Mouse (Mus musculus): ENCODE results near the gene Dnpep. TPM values are rescaled to one million over a fixed set of nuclear protein-coding genes. Genes with fewer than 3 reads are reported as not detected.

Dnpep gene
- 26.7 and 71.9 TPM in 2 replicates for polyA plus RNA-seq (2012; ENCODE audit: low replicate concordance)

GRCm38 (mm10) chr1:75317241-75318201 is at the start of gene Dnpep:
Gene Dnpep (minus strand): TSS chr1:75317990.

DNA sequence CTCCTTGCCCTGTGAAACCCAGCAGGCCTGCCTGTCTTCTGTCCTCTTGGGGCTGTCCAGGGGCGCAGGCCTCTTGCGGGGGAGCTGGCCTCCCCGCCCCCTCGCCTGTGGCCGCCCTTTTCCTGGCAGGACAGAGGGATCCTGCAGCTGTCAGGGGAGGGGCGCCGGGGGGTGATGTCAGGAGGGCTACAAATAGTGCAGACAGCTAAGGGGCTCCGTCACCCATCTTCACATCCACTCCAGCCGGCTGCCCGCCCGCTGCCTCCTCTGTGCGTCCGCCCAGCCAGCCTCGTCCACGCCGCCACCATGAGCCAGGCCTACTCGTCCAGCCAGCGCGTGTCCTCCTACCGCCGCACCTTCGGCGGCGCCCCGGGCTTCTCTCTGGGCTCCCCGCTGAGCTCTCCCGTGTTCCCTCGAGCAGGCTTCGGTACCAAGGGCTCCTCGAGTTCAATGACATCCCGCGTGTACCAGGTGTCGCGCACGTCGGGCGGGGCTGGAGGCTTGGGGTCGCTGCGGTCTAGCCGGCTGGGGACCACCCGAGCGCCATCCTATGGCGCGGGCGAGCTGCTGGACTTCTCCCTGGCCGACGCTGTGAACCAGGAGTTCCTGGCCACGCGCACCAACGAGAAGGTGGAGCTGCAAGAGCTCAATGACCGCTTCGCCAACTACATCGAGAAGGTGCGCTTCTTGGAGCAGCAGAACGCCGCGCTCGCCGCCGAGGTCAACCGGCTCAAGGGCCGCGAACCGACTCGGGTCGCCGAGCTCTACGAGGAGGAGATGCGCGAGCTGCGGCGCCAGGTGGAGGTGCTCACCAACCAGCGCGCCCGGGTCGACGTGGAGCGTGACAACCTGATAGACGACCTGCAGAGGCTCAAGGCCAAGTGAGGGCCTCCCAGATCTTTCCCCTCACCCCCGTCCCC is 42.6 kb upstream of the Dnpep start, which contains the start of gene Des:
Gene Des (plus strand): TSS at position 218 of the 920 bp plus-strand sequence.

GRCm38 (mm10) chr1:75278228-75278627 is 39.6 kb downstream of the Dnpep start, which contains the start of gene Resp18:
Gene Resp18 (minus strand): TSS chr1:75278415.

GRCm38 (mm10) chr1:75264091-75264880 is 53.5 kb downstream of the Dnpep start, which contains the start of gene Ptprn:
Gene Ptprn (minus strand): TSS chr1:75264502.

Other genes with a start within 250 kb of the Dnpep start
- gene Nhej1, start 192.8 kb downstream of the Dnpep start, polyA plus RNA-seq (2012; ENCODE audit: low replicate concordance), result 0.34 and 0.91 TPM in 2 replicates
- gene Slc23a3, start 184.1 kb downstream of the Dnpep start, polyA plus RNA-seq (2012; ENCODE audit: low replicate concordance), result 0.35 and 0.43 TPM in 2 replicates
- 55.2 and 79.2 TPM in 2 replicates for gene Cnppd1, start 175.3 kb downstream of the Dnpep start, polyA plus RNA-seq (2012; ENCODE audit: low replicate concordance)
- 148 and 169 TPM in 2 replicates for gene Retreg2, start 175.2 kb downstream of the Dnpep start, polyA plus RNA-seq (2012; ENCODE audit: low replicate concordance)
- gene Zfand2b, start 149.3 kb downstream of the Dnpep start, polyA plus RNA-seq (2012; ENCODE audit: low replicate concordance), result 20.5 and 24.1 TPM in 2 replicates
- gene Abcb6, start 137.6 kb downstream of the Dnpep start, polyA plus RNA-seq (2012; ENCODE audit: low replicate concordance), result 29.7 and 58.5 TPM in 2 replicates
- 3.7 and 10.1 TPM in 2 replicates for gene Ankzf1, start 125.8 kb downstream of the Dnpep start, polyA plus RNA-seq (2012; ENCODE audit: low replicate concordance)
- 80.9 and 89.6 TPM in 2 replicates for gene Atg9a, start 125.8 kb downstream of the Dnpep start, polyA plus RNA-seq (2012; ENCODE audit: low replicate concordance)
- 0.52 and 0.63 TPM in 2 replicates for gene Glb1l, start 107.2 kb downstream of the Dnpep start, polyA plus RNA-seq (2012; ENCODE audit: low replicate concordance)
- gene Stk16, start 107.2 kb downstream of the Dnpep start, polyA plus RNA-seq (2012; ENCODE audit: low replicate concordance), result 138 and 154 TPM in 2 replicates
- gene Tuba4a, start 98.1 kb downstream of the Dnpep start, polyA plus RNA-seq (2012; ENCODE audit: low replicate concordance), result 25.8 and 166 TPM in 2 replicates
- not detected in 2 replicates for gene A630095N17Rik, start 85.9 kb downstream of the Dnpep start, polyA plus RNA-seq (2012; ENCODE audit: low replicate concordance)
- gene Dnajb2, start 81.6 kb downstream of the Dnpep start, polyA plus RNA-seq (2012; ENCODE audit: low replicate concordance), result 27.3 and 57.8 TPM in 2 replicates
- 0.21 and 0.60 TPM in 2 replicates for gene Ptprn, start 53.5 kb downstream of the Dnpep start, polyA plus RNA-seq (2012; ENCODE audit: low replicate concordance)
- gene Resp18, start 39.6 kb downstream of the Dnpep start, polyA plus RNA-seq (2012; ENCODE audit: low replicate concordance), result not detected in 2 replicates
- 3.6 and 7.7 TPM in 2 replicates for gene Des, start 42.3 kb upstream of the Dnpep start, polyA plus RNA-seq (2012; ENCODE audit: low replicate concordance)
- gene Speg, start 57.3 kb upstream of the Dnpep start, polyA plus RNA-seq (2012; ENCODE audit: low replicate concordance), result 3.2 and 3.5 TPM in 2 replicates
- 103 and 189 TPM in 2 replicates for gene Gmppa, start 117.9 kb upstream of the Dnpep start, polyA plus RNA-seq (2012; ENCODE audit: low replicate concordance)
- gene Asic4, start 132.4 kb upstream of the Dnpep start, polyA plus RNA-seq (2012; ENCODE audit: low replicate concordance), result 0.25 TPM in 1 of 2 replicates, not detected in the other
- gene Chpf, start 161.3 kb upstream of the Dnpep start, polyA plus RNA-seq (2012; ENCODE audit: low replicate concordance), result 39.4 and 46.1 TPM in 2 replicates
- 1.3 and 5.1 TPM in 2 replicates for gene Tmem198, start 161.5 kb upstream of the Dnpep start, polyA plus RNA-seq (2012; ENCODE audit: low replicate concordance)
- 0.25 and 0.72 TPM in 2 replicates for gene Obsl1, start 188.5 kb upstream of the Dnpep start, polyA plus RNA-seq (2012; ENCODE audit: low replicate concordance)
- 0.16 TPM in 1 of 2 replicates, not detected in the other for gene Inha, start 189.1 kb upstream of the Dnpep start, polyA plus RNA-seq (2012; ENCODE audit: low replicate concordance)
- gene Stk11ip, start 203.5 kb upstream of the Dnpep start, polyA plus RNA-seq (2012; ENCODE audit: low replicate concordance), result 57.1 and 87.0 TPM in 2 replicates
- gene Slc4a3, start 228.3 kb upstream of the Dnpep start, polyA plus RNA-seq (2012; ENCODE audit: low replicate concordance), result 0.60 and 0.76 TPM in 2 replicates

Data from leukemia stem cell, adult 10-12 weeks (primary cell).